Mouse (Mus musculus) cerebellum, postnatal 25 days (tissue): ENCODE measurements around the gene Gabrd.

Experiments
- DNase-seq, 2 experiments: peaks; one replicate each; pipeline ENCODE4 v3.0.0; 2021; ENCODE audit warnings: mixed read lengths in 2 of 2

The Gabrd gene

GRCm38 (mm10) chr4:155343415-155344298, 54.3 kb downstream of the Gabrd start:
- DNase-seq = peak; percentile 63 to 77

DNA sequence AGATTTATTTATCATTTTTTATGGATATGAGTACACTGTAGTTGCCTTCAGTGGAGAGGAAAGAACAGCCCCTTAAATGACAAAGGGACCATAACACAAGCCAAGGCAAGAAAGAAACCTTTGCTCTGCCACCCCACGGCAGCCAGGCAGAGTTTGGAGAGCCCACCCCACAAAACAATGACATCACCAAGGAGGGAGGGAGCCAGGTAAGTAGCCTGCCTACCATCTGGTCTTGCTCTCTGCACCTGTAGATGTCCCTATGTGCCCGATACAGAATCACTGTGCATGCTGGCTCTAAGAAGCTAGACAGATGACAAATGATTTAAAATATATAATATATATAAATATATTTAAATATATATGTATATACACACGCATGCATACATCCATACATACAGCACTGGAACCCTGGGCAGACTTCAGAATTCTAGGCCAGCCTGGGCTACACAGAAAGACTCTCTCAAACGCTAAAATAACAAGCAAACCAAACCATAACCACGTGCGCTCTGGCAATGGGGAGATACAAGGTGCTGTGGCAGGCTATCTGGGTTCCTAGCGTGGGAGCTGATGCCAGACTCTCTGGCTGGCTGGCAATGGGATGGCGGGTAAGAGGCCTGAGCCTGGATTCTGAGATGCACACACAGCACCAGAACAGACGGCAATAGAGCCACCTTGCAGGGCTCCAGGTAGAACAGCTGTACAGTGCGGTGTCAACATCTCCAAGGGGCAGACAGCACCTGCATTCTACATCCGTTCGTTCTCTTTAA, 61.4 kb downstream of the Gabrd start:
- DNase-seq = peak in 1 of 2 experiments; percentile 59
